Mouse (Mus musculus) kidney, embryonic 14.5 days (tissue): Measurements from ENCODE around the gene Lrrc8b. TPM values are rescaled to one million over a fixed set of nuclear protein-coding genes. Genes with fewer than 3 reads are reported as not detected.

Experiments
- ATAC-seq: fragments of 200-750 bp; cut with Nextera tagmentation; 2 replicates; pipeline ENCODE4 v1.8.0; 2017; ENCODE audit warnings: moderate number of reproducible peaks, mild to moderate bottlenecking, moderate TSS enrichment, moderate library complexity; ENCODE audit not compliant: low FRiP score, low TSS enrichment
- H3K27ac ChIP-seq: fragments of 300-500 bp; sonication (generic); 2 replicates; pipeline ENCODE4 v1.5.1; 2014; ENCODE audit warnings: low read depth, mild to moderate bottlenecking, low read length, moderate library complexity, mixed read lengths
- H3K27me3 ChIP-seq: fragments of 300-500 bp; sonication (generic); 2 replicates; pipeline ENCODE4 v1.6.1; 2014; ENCODE audit warnings: mild to moderate bottlenecking, low read length; ENCODE audit not compliant: control insufficient read depth, insufficient read depth
- H3K36me3 ChIP-seq: fragments of 300-500 bp; sonication (generic); 2 replicates; pipeline ENCODE4 v1.6.1; 2014; ENCODE audit warnings: low read length, mixed read lengths; ENCODE audit not compliant: control insufficient read depth, insufficient read depth
- H3K4me1 ChIP-seq: fragments of 300-500 bp; sonication (generic); 2 replicates; pipeline ENCODE4 v1.6.1; 2014; ENCODE audit warnings: low read length, mixed read lengths; ENCODE audit not compliant: control insufficient read depth, insufficient read depth
- H3K4me2 ChIP-seq: fragments of 300-500 bp; sonication (generic); replicated peaks from 2 replicates; pipeline ENCODE4 v1.6.1; 2014; ENCODE audit warnings: low read depth, mild to moderate bottlenecking, low read length
- H3K4me3 ChIP-seq: fragments of 300-500 bp; sonication (generic); 2 replicates; pipeline ENCODE4 v1.5.1; 2014; ENCODE audit warnings: mild to moderate bottlenecking, low read length
- H3K9ac ChIP-seq: fragments of 300-500 bp; sonication (generic); 2 replicates; pipeline ENCODE4 v1.6.1; 2014; ENCODE audit warnings: low read depth, mild to moderate bottlenecking, low read length, moderate library complexity
- H3K9me3 ChIP-seq: fragments of 300-500 bp; sonication (generic); 2 replicates; pipeline ENCODE4 v1.6.1; 2016; ENCODE audit warnings: low read length; ENCODE audit not compliant: control insufficient read depth
- WGBS: fragments of 180-500 bp; shearing (Covaris S2); extraction: QIAGEN DNeasy Blood & Tissue Kit; methylation state at CpG from one replicate; pipeline ENCODE4 v1.1.7; 2014; 5-methylcytosine and 5-hydroxymethylcytosine counted together
- polyA plus RNA-seq: library from polyadenylated mRNA; unstranded; fragments of >200 nt; fragmentation: Nextera tagmentation; extraction: Ambion mirVana; gene quantifications from 2 replicates; pipeline ENCODE4 v1.2.1, GENCODE M21; 2014

Lrrc8b gene
- polyA plus RNA-seq, 1 experiment from 2014 or later = 12.1 TPM

DNA sequence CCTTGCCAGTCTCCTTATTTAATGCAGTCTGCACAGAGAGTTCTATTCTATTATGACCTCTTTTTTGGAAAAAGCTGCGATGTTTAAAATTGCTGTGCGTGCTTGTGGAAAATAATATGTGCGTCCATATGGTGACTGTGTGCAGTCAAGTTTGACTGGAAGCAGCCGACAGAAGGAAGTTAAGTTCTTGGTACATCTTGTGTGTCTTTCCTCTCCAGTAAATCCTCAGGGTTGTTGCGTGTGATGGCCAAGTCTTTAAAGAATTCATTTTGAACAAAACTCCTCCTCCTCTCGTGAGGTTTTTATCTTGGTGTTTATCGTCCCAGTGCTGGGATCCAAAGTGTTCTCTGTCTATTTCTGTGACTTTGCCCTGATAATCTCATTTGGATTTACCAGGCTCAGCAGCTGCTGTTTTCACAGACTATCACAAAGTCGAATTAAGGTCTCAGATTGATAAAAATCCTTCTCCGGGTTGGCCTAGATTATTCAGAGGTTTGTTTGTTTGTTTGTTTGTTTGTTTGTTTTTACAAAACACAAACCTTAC is 25.5 kb downstream of the Lrrc8b start:
- ATAC-seq = no peak
- Histone ChIP-seq H3K9ac (no peak overlapping the region), H3K27me3 (no peaks in the 10 kb centered on the region), H3K4me3 (no peak overlapping the region), H3K36me3 (no peaks in the 10 kb centered on the region), H3K4me2 (no peak overlapping the region), H3K4me1 (no peaks in the 10 kb centered on the region), H3K9me3 (no peaks in the 10 kb centered on the region), H3K27ac (no peak overlapping the region)
- 65% methylated on average over 9 of the region's 9 CpGs for WGBS

GRCm38 (mm10) chr5:105442212-105443000 is 26.8 kb downstream of the Lrrc8b start:
- no peak overlapping the region for H3K4me3 ChIP-seq
- no peak for ATAC-seq
- H3K36me3 ChIP-seq = no peaks in the 10 kb centered on the region
- no peaks in the 10 kb centered on the region for H3K27me3 ChIP-seq
- H3K4me1 ChIP-seq = no peaks in the 10 kb centered on the region
- no peak overlapping the region for H3K4me2 ChIP-seq
- 68% methylated on average over 5 of the region's 5 CpGs for WGBS
- no peak overlapping the region for H3K27ac ChIP-seq
- no peaks in the 10 kb centered on the region for H3K9me3 ChIP-seq
- no peak overlapping the region for H3K9ac ChIP-seq

- peak; percentile 61; the same call in 1 of the 2 replicates for ATAC-seq
- H3K27ac ChIP-seq = peak overlapping the region; percentile 62
- H3K4me1 ChIP-seq = no peaks in the 10 kb centered on the region
- WGBS = 31% methylated on average over 11 of the region's 11 CpGs
- no peak overlapping the region for H3K9ac ChIP-seq
- no peaks in the 10 kb centered on the region for H3K36me3 ChIP-seq
- no peaks in the 10 kb centered on the region for H3K27me3 ChIP-seq
- no peaks in the 10 kb centered on the region for H3K9me3 ChIP-seq
- H3K4me3 ChIP-seq = no peak overlapping the region
- no peak overlapping the region for H3K4me2 ChIP-seq
Measured at GRCm38 (mm10) chr5:105443057-105443815, 27.7 kb downstream of the Lrrc8b start.

- Histone ChIP-seq H3K9ac (no peak overlapping the region), H3K4me3 (no peak overlapping the region), H3K27me3 (no peaks in the 10 kb centered on the region), H3K4me2 (no peak overlapping the region), H3K27ac (no peak overlapping the region), H3K9me3 (no peaks in the 10 kb centered on the region), H3K36me3 (no peaks in the 10 kb centered on the region), H3K4me1 (no peaks in the 10 kb centered on the region)
- ATAC-seq = 0 out of 2 replicates have a peak, but pooled peaks have one; percentile 16
- WGBS = 62% methylated on average over 6 of the region's 6 CpGs
Measured at GRCm38 (mm10) chr5:105445686-105446085, 30.1 kb downstream of the Lrrc8b start.

GRCm38 (mm10) chr5:105454105-105454504 is 38.5 kb downstream of the Lrrc8b start:
- 10% methylated on average over 1 of the region's 1 CpGs for WGBS
- H3K27ac ChIP-seq = no peak overlapping the region
- H3K36me3 ChIP-seq = no peaks in the 10 kb centered on the region
- no peak overlapping the region for H3K4me3 ChIP-seq
- no peak overlapping the region for H3K9ac ChIP-seq
- ATAC-seq = no peak; the same call in 1 of the 2 replicates
- no peaks in the 10 kb centered on the region for H3K9me3 ChIP-seq
- no peak overlapping the region for H3K4me2 ChIP-seq
- H3K27me3 ChIP-seq = no peaks in the 10 kb centered on the region
- peaks cover 5% of the 10 kb centered on the region; the same call in 1 of the 2 replicates for H3K4me1 ChIP-seq

- Histone ChIP-seq H3K9me3 (no peaks in the 10 kb centered on the region), H3K9ac (no peak overlapping the region), H3K27ac (peak overlapping the region; percentile 2; the same call in 1 of the 2 replicates), H3K36me3 (no peaks in the 10 kb centered on the region), H3K4me2 (no peak overlapping the region), H3K4me1 (0 out of 2 replicates have a peak, but pooled peaks cover 10% of the 10 kb centered on the region), H3K27me3 (no peaks in the 10 kb centered on the region), H3K4me3 (no peak overlapping the region)
- ATAC-seq = peak; percentile 76
- WGBS = 17% methylated on average over 6 of the region's 6 CpGs
Measured at GRCm38 (mm10) chr5:105459077-105459476, 43.5 kb downstream of the Lrrc8b start.

GRCm38 (mm10) chr5:105460551-105460950 is 45.0 kb downstream of the Lrrc8b start:
- Histone ChIP-seq H3K27me3 (no peaks in the 10 kb centered on the region), H3K4me1 (0 out of 2 replicates have a peak, but pooled peaks cover 10% of the 10 kb centered on the region), H3K36me3 (no peaks in the 10 kb centered on the region), H3K4me2 (no peak overlapping the region), H3K27ac (no peak overlapping the region), H3K4me3 (no peak overlapping the region), H3K9me3 (no peaks in the 10 kb centered on the region), H3K9ac (no peak overlapping the region)
- WGBS = 60% methylated on average over 5 of the region's 5 CpGs
- ATAC-seq = no peak

GRCm38 (mm10) chr5:105461076-105461475 is 45.5 kb downstream of the Lrrc8b start:
- H3K27ac ChIP-seq = no peak overlapping the region
- H3K9me3 ChIP-seq = no peaks in the 10 kb centered on the region
- no peak overlapping the region for H3K9ac ChIP-seq
- no peak overlapping the region for H3K4me2 ChIP-seq
- no peaks in the 10 kb centered on the region for H3K27me3 ChIP-seq
- H3K36me3 ChIP-seq = no peaks in the 10 kb centered on the region
- ATAC-seq = no peak
- H3K4me1 ChIP-seq = 0 out of 2 replicates have a peak, but pooled peaks cover 10% of the 10 kb centered on the region
- 90% methylated on average over 1 of the region's 1 CpGs for WGBS
- no peak overlapping the region for H3K4me3 ChIP-seq

- no peak overlapping the region for H3K27ac ChIP-seq
- H3K27me3 ChIP-seq = no peaks in the 10 kb centered on the region
- no peaks in the 10 kb centered on the region for H3K4me1 ChIP-seq
- no peak overlapping the region for H3K9ac ChIP-seq
- no peaks in the 10 kb centered on the region for H3K9me3 ChIP-seq
- no peaks in the 10 kb centered on the region for H3K36me3 ChIP-seq
- ATAC-seq = no peak
- no peak overlapping the region for H3K4me2 ChIP-seq
- H3K4me3 ChIP-seq = no peak overlapping the region
Measured at GRCm38 (mm10) chr5:105464671-105465070, 49.1 kb downstream of the Lrrc8b start.
